Mouse (Mus musculus): ENCODE measurements at regions not wholly inside any gene's neighbourhood (a gene's known extent, or its start where the extent isn't known, plus 50 kb on each side); places are given as distances from the start of the nearest gene placed in this dataset.

DNA sequence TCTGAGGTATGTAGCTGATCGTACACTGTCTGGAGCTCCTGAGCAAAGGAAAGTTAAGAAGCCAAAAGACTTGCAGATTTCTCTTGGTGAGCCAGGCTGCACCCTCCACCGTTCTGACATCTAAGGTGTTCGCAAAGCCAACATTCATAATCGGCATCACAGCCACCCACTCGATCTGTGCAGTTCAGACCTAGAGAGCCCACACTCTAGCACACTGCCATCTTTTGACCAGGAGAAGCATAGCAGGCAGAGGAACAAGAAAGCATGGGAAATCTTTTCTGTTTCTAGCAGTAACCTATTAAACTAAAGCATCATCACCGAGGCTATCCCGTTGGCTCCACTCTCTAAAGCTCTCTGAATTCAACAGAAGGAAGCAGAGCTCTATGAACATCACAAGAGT, 59.2 kb downstream of the Areg start:
- DNase-seq, result no peak

- no peak for DNase-seq
These were observed 61.0 kb downstream of the Areg start for GRCm38 (mm10) chr5:91200448-91200847.

- peak; percentile 61 for DNase-seq
These were observed 65.0 kb downstream of the Areg start for GRCm38 (mm10) chr5:91204225-91205005.

DNA sequence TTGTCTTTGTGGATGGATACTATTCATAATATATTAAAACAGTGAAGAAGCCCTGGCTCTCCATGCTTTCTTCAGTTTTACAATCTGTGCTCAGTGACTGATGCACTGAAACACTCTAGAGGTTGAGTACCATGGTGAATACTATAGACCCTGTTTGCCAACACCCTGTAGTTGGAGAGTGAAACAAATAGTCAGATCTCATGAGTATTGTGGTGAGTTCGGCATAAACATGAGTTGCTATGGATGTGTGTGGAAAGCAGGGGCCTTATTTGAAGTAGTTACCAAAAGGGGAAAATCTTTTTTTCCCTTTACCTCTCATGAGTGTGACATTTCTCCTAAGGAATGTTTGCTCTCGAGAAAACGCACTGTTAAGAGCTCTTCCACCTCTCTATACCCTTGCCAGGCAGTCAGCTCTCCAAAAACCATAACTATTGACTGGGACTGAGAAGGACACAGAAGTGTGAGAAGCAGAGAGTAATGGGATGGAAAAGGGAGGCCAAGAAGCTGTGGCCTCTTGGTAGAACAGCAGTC, 66.0 kb downstream of the Areg start:
- no peak for DNase-seq

DNA sequence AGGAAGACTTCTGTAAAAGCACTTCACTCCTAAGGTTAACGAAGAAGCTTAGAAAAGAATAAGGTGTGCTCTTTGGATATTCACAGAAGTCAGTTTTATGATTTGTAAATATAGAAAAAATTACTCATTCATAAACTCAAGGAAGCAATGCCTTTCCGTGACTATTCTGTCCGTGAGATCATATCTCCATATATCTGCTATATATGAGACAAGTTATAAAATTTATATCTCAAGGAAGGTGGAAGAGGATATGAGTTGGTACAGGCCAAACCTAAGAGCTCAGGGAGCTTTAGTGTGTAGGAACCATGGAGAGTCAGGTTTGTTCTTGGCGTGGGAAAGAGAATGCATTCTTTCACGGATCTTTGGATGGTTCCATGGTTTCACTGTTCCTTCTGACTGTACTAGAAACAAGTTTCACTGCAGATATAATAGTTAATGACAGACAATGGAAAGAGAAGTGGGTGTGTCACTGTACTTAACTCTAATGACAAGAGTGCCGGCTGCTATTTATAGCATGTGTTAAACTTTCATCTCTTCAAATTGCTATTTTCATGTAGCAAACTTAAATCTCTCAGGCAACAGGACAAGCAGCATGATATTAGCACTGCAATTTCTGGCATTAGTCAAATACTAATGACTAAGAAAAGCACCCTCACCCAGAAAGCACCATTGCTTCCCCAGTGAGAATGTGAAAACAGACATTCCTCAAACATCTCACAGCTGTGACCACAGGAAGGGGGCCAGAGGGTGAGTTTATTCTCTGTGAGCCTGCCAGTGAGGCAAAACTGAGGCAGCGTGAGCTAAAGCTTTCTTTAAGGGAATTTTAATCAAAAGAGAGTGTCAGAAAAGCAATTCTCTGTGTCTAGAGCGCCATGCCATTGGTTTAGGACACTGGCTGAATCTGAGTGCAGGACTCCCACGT, 67.4 kb downstream of the Areg start:
- no peak for DNase-seq

GRCm38 (mm10) chr5:91220174-91220573, 80.8 kb downstream of the Areg start:
- no peak for DNase-seq

DNA sequence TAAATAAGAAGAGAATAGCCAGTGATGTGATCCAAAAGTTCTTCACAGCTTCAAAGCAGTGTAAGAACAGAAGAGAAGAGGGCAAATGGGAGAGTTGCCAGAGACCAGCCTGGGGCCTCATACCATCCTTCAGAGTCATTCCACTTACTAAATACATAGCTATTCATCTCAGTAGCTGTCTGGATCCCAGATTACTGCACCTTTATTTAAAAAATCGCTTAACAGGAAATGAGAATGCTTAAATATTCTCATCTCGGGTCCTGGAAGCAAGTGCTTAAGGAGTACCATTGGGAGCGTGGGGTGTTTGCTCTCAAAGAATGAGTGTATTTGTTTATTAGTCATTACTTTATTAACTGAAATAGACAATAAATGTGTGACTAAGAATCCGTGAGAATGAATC, 102.3 kb downstream of the Areg start:
- no peak for DNase-seq

DNA sequence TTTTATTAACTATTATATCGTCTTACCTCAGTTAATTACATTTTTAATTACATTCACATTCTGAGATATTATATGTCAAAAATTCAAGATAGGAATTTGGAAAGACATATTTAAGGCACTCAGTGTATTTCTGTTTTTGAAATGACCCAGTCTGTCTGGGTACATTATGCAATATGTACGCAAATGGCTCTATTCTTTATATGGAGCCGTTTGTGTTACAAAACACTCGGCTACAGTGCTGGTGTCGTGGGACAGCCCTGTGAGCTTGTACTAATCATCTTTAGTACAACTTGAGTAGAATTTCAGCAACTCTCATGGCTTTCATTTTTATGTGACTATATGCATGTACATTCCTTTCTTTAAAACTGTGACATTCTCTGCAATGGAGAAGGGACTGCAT, 108.0 kb downstream of the Areg start:
- DNase-seq, result no peak

DNA sequence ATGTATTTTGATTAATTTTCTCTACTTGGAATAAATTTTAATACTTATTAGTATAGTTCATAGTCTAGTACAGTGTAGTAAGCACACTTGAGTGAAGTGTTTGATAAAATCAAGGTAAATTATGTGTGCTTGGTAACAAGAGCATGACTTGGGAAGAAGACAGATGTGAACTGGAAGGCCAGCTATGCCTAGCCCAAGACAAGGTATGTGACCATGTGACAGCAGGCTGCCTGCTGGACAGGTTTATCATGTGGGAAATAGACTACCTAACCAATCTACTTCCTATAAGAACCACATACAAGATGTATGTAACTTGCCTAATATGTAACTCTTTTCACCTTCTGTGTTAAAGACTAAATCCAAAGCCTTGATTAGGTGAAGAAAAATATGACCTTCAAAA, 122.5 kb downstream of the Areg start:
- DNase-seq, result no peak

- no peak for DNase-seq
These were observed 123.1 kb downstream of the Areg start for GRCm38 (mm10) chr5:91262526-91262925.

DNA sequence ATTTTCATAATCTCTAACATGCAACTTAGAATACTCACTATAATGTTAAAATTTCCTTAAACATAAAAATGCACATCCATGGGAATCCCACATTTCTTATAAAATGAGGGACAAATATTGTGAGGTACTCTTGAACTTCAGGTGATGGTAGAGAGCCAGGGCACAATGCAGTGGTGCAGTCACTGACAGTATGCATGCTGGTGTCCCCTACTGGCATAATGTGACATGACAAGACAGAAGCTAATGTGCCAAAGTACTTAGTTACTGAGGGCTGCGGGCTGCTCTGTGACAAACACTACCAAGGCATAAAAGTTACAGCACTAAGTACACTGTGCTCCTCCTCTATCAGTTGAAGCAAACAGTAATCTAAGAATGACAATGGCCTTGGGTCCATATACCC, 131.3 kb downstream of the Areg start:
- DNase-seq, result no peak

DNA sequence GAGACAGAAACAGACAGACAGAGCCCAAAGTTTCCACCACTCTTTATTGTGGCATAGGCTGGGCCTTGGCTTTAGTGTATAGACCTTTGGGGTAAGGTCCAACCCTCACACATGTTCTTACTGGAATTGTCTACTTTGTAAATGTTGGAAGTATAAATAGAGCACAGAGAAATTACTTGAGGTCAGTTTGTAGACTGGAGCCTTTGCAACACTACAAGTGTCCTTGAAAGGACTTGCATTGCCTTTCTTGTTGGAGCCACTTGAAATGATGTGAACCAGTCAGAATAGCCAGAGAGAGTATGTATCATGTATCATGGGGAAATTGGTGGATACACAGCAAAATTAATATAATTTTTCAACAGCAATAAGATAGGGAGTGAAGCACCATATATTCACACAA, 131.4 kb downstream of the Btc start:
- DNase-seq, result no peak

GRCm38 (mm10) chr5:91274411-91274810, 128.4 kb downstream of the Btc start:
- no peak for DNase-seq

DNA sequence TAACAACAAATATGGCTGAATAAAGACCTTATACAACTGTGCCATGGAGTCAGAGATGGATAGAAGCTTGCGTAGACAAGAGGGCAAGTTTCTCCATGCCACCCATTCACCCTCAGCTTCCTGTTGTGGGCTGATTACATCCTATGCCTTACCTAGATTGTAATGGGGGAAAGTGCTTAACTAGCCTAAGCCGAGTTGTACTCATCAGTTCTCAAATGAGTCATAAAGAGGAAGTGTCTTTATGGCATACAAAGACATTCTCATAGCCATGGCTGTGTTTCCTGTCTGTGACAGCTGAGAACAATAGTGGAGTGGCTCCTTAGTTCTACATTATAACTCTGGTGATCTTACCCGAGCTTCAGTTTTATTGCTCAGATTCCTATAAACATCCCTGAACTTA, 124.3 kb downstream of the Btc start:
- DNase-seq, result no peak

- no peak for DNase-seq
These were observed 123.3 kb downstream of the Btc start for GRCm38 (mm10) chr5:91279464-91279863.

GRCm38 (mm10) chr5:91282969-91283368, 119.8 kb downstream of the Btc start:
- no peak for DNase-seq

- DNase-seq, result peak; percentile 76
These were observed 109.7 kb downstream of the Btc start for GRCm38 (mm10) chr5:91293073-91293472.

GRCm38 (mm10) chr5:91294957-91295356, 107.8 kb downstream of the Btc start:
- peak; percentile 17 for DNase-seq

GRCm38 (mm10) chr5:91297068-91297467, 105.7 kb downstream of the Btc start:
- DNase-seq, result no peak

GRCm38 (mm10) chr5:91302114-91302513, 100.7 kb downstream of the Btc start:
- no peak for DNase-seq

DNA sequence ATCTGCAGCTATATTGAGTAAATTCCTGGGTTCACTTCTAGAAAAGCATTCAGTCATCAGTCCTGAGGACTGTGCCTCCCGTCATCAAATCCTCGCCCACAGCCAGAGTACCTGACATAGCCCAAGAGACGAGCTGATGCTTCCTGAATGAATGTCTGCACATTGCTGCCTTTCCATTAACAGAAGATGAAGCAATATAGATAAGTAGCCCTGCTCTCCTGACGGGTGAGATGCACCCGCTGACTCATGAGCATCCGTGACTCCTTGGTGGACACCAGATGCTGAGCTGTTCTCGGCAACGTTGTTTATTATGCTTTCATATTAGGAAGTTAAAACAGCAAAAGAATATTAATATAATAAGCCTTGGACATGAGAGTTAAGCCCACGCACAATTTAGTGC, 99.9 kb downstream of the Btc start:
- DNase-seq, result no peak

GRCm38 (mm10) chr5:91303702-91304101, 99.1 kb downstream of the Btc start:
- no peak for DNase-seq

DNA sequence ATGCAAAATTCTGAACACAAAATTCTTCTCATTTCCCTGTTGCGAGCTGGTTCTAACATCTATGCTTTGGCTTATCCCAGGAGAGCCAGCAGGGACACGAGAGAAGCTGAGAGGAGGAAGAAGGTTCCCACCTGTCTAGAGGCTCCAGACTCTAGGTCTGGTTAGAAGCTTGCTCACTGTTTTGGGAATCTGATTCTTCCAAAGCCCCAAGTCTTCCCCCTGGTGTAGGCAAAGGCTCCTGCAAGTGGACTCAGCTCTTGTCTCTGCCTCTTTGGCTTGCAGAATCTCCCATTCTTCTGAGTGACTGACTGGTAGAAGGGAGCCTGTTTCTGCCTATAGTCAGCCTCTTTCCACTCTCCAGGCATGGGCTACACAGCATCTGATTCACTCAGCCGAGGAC, 95.8 kb downstream of the Btc start:
- DNase-seq, result no peak
